Mouse (Mus musculus): Measurements from ENCODE around the gene Nek3.
"Not testable (repeated sequence)": the region's sequence is repeated elsewhere in the genome, so short reads cannot be mapped to it uniquely, and the experiment has no call there.

DNA sequence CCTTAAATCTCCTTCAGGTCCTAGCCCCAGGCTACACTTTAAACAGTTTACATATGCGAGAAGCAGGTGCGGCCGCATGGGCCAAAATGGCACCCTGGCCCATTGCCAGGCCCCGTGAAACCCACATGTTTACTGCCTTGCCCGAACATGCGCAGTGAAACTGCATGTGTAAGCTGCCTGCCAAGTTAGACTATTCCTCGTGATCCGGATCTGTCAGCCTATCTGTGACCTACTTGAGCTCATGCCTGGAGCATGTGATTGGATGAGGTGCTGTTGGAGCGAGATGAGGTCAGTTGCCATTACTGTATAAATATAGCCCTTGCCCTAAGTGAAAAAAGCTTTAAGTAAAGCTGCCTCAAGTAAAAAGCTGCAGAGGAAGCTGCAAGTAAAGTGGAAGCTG, 29.8 kb downstream of the Nek3 start:
- TF ChIP-seq CTCF, EP300 (IDR thresholded peaks at IDR 0.05): not testable (repeated sequence)

All from lung, postnatal 0 days (tissue).